Mouse (Mus musculus): ENCODE measurements around the gene Suco.

Gene Suco

DNA sequence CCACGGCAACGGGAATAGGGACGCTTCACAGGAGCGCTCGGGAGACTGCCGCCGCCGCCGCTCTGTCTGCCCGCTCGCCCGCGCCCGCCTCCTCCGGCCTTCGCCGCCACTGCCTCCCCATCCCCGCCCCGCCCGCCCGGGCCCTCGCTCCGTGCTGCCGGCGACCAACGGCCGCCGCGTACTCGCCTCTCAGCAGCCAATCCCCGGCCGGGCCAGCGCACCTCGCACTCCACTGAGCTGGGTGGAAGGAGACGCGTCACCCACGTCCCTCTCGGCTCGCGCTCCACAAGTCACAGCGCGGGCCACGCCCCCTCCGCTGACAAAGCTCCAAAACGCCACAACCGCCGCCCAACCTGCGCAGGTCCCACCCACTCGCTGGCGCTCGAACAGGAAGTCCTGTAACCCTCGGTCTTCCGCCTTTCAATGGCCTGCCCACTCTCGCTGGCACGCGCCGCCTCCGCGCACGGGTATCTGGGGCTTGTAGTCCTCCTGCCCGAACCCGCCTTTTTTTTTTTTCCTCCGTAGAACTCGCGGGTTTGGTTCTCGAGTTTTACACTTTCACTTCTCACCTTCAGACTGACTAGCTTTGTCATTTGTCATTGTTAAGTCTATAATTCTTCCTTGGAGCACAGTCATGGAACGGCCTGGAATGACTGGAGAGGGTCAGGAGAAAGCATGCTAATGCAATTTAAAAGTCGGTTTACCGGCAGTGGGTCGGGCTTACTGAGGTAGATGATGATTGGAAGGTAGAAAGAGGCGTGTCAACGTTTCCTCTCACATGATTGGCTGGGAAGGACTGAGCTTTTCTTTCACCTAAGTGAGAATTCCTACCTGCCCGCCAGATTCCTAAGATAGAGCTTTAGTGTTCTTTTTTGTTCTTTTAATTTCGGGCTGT lies at the start of gene Suco:
Gene Suco (minus strand): TSS at position 130 of the 895 bp plus-strand sequence.
- peak; percentile 100 for DNase-seq

DNA sequence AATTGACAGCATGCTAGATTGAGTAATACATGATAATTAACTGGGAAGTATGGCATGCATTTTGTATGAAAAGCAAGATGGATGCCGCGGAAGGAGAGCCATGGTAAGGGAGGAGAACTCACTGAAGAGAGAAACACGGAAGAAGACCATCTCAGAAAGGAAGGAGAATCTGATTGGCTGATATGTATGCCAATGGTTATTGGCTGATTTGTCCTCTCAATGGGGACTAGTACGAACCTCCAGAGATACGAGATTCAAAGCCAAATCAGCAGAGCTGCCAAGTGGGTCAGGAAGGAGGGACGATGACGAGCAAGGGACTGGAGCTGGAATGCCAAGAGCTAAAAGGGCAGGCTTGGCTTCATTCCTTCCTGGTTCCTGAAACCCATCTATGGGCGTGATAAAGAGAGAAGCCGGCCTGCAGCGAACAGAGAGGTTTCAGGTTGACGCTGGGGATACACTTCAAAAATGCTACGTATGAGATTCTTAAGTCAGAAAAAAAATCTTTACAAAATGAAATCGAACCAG lies 48.9 kb upstream of the Suco start:
- no peak for DNase-seq

DNA sequence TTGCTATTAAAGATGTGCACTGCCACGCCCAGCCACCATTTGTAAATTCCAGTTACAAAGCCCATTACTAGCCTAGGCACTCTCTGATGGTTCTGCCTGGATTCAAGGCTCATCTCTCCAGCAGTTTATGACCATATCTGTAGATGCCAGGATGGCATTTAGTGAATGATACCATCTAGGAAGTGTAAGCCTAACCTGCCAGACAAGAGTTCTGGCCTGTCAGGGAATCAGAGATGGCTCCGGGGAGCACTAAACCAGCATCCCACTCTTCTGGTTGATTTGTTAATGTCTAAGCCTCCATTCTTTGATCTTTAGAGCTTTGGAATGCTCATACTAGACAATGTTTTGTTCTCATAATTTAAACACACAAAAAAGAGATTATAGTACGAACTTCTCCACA lies 47.8 kb upstream of the Suco start:
- no peak for DNase-seq

DNA sequence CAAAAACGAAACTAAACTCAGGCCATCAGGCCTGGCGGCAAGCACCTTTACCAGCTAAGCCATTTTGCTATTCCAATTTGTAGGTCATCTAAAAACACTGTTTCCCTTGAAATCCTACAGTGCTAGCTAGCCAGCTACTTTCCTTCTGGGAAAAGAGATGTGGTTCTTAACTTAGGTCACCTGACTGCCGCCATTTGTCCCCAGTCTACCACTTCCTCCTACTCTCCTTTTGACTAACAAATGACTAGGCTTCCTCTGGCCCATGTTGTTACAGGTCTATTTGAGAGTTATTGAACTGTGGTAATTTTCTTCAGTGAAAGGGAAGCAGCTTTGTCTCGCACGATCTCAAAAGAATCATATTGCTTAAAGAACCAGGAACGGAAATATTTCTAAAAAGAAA lies 45.4 kb upstream of the Suco start:
- no peak for DNase-seq

DNA sequence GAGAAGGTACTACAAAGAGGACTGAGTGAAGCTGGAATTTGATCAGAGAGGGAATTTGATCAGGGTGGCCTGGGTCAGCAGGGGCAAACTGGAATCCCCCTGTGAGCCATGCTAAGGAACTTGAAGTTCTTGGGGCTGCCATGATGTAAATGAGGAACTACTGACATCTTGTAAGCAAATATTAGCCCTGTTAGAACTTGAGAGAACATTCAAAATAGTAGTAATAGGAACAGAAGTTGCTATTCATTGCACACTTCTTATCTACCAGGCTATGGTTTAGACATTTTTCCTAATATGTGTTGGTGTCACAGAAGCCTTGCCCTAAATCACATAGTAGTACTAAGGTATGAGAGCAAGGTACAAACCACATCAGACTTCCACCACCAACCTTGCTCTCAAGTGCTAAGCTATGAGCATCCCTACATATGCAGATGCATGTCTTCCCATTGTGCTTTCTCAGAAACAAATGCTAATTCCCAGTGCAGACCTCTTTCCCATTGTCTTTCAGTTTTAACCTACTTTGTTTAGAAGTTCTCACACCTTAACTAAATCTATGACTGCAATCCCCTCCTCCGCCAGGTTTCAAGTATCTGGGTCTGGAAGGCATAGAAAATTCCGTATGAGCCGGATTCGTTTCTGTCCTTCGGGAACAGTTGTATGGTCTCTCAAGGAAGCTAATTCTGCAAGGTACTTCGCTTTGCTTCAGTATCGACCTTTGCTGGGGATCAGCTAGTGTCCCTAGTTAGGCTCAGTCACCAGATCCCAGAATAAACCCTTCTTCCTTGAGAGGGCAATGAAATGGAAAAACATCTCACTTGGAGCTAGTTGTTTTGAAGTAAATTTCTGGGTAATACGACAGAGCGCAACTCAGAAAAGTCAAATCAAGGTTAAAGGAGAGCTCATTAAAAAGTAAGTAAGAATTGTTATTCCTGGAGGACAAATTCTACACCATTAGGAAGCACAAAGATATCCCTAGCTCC lies 44.3 kb upstream of the Suco start:
- no peak for DNase-seq

DNA sequence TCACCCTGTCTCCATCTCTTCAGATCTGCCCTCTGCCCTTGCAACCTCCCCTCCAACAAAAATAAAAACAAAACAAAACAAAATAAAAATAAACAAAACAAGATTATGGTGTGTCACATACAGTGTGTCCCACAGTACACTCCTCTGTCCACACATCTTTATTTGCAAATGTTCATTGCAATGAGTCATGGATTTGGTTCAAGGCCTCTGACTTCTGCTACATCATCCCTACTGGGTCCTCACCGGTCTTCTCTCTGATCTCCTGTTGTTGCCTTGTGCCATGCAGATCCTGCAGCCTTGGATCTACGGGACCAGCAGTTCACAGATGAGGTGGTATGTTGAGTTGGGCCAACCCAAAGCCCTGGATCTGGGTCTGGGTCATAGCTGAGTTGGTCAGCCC lies 43.1 kb upstream of the Suco start:
- DNase-seq = no peak

DNA sequence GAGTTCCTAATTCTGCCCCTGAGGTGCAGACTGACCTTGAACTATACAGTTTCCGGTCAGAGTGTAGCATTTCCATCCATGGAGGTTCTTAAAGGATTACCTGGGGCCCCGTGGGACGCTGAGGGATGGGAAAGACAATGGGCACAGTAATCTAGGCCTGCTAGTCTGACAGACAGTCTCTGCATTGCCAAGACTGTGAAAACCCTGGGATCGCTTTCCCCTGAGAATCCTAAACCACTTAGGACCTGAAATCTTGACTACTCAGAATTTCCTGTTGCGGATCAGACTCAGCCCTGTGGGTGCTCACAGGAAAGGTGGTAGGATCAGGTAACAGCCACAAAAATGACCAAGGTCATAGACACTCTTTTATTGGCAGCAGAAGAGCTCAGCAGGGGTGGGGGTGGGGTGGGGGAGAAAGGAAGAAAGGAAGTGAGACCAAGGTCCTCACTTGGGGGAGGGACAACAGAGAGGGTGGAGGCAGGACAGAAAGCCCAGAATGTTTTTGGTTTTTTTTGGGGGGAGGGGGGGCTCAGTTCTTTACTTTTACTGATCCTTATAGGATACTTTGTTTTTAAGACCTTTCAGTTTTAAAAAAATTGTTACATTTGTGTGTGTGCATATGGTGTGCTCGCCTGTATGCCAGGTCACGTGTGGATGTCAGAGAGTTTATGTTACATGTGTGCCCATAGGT lies 42.3 kb upstream of the Suco start:
- DNase-seq = no peak

DNA sequence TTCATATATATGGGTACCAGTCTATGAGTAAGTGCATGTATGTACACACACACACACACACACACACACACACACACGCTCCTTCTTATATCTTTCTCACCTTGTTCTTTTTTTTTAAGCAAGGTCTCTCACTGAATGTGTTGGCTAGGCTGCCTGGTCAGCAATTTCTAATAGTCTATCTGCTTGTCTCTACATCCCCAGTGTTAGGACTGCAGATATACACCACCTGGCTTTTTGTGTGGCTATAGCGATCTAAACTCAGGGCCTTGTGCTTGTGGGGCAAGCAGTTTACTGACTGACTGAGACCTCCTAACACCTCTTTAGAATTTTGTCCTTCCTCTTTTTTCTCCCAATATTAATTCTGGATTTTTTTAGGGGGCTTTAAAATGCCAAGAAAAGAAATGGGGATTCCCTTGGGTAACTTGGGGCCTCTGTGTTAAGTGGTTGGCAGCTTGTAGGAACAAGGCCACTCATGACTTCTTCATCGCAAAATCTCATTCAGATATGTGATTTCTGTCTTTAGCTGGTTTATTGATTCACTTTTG lies 41.5 kb upstream of the Suco start:
- DNase-seq = no peak

DNA sequence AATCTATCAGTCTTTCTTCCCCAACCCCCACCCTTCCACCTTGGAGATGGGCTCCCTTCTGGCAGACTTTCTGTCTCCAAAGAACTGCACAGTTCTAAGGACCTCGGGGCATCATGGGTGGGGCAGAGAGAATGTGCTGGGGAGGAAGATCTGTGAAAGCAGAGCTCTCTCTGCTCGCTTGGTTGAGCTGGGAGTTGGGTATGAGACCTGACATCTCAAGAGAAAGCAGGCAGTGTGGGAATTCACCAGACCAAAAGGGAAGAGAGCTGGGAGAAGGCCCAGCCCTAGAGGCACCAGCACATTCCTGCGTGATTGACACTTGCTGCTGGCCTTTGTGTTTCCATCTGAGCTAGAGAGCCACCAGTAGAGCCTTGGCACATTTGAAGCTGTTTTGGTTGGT lies 39.6 kb upstream of the Suco start:
- no peak for DNase-seq

DNA sequence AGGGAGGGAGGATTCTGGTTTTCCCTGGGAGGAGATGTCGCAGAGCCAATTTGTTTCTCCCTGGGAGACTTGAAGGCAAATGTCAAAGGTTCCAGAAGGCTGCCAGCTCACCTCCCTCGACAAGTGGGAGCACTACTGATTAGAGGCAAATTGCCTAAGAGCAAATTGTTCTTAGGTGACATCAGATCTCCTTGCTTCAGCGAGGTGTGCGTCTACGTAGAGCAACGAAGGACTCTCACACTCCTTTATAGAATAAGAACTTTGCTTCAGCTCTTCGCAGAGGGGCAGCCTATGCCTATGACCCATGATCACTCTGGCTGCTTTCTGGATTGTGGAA lies 37.1 kb upstream of the Suco start:
- peak in 1 of 2 experiments; percentile 2 for DNase-seq

DNA sequence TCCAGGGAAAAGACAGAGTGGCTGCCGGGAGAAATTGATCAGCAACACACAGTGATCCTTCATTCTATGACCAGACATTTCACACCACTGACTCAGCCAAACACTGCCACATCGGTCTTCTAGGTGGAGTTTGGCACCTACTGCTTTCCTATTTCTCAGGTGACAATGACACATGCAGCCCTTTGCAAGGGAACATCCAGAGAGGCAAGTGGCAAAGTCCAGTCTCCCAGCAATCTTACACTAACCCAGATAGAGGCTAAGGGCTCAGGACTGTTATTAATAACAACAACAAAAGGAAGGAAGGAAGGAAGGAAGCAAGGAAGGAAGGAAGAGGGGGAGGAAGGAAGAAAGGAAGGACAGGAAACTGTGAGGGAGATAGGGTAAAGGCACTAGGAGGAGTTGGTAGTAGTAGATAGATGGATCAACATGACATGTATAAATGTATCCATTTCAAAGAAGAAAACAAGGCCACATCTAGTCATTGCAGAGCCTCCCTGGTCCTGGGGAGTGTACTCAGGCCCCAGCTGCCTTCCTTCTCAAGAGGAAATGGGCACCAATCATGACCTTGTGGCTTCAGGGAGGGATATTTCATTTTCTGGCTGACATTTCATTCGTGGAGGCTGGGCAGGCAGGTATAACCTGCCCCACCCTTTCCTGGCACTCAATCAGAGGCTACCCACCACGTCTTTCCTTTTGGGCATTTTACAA lies 36.6 kb upstream of the Suco start:
- DNase-seq = peak in 1 of 2 experiments; percentile 6

DNA sequence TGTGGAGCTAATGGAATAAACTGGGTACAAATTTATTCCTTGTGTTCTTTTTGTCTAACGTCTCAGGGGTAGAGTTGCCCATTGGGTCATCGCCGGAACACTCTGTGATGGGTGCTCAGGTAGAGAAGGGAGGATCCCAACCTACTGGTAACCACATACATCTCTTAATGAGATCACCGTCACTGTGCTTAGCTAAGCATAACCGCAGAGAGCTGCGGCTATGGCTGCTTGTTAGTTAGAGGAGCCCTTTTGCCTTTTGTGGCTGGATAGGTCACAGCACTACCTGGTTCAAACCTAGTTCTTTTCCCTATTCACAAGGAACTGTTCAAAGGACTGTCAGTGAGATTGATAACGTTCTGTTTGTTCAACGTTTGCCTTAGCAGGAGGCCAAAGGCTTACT lies 32.6 kb upstream of the Suco start:
- no peak for DNase-seq

DNA sequence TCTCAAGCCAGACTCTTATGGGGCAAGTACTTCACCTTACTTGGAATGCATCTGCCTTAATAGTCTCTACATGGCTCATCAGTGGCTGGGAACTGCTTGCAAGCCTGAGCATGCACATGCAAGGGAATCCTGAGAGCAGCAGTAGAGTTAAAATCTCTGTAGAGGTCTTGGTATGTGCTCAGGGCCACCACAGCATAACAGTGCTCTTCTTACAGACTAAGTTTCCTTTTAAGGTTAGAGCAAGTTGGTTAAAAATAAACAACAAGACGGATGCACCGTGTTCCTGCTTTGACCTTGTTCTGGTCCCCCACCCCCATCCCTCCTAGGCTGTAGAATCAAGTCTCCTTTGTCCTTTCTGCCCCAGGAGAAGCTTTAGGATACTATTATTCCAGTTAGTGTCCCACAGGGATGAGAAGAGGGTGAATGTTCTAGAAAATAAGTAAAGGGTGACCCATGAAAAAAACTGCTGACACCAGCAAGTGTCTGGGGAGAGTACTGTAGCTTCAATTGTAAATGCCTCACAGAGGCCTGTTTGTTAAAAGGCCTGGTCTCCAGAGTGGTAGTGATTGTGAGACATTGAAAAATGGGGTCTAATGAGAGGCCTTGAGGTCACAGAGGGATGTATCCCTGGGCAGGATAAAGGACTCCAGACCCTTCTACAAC lies 31.4 kb upstream of the Suco start:
- peak; percentile 16 to 58 for DNase-seq

DNA sequence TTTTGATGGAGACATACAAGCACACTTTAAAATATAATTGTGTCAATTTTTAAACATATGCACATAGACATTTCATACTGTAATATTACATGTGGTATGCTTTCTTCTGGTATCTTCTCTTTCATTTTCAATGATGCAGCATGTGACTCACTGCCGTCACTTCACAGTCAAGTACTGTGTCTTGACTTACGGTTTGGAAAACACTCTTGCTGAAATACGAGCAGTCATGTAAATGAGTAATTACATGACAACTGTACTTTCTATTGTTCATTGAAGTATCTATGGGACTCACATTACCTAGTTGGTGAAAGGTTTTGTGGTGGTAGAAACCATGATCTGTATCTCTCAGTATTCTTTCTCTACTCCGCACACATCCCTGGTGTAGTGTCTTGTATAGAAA lies 30.6 kb upstream of the Suco start:
- no peak for DNase-seq

DNA sequence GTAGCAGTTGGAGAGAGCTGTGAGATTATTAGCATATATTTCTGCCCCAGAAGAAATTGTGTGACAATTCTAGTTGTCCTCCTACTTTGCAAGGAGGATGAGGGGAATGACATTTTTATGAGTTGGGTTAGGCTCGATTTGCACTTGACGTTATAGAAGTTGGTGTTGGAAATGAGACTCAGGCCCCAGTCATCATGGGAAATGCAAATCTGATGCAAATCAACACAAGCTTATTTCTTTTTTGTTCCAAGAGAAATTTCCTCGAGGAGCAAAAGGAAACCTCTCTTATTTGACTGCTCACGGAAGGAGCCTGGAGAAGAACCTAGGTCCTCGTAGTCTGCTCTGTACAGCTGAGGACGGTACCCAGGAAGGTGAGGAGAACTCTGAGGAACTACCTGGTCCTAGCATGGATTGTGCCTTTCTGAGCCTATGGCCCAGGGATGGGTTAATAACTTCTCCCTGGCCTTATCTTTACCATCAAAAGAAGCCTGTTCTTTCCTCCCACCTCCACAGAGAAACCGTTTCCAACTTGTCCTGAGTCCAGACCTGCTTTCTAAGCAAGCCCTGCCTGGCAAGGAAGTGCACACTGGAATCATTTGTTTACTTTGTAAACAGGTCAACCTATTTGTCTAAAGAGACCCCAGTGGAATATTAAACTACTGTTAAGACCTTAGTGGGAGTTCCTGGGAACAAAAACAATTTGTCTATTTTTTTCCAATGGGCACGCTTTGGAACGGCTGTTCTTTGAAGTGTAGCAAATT lies 26.4 kb upstream of the Suco start:
- no peak for DNase-seq

DNA sequence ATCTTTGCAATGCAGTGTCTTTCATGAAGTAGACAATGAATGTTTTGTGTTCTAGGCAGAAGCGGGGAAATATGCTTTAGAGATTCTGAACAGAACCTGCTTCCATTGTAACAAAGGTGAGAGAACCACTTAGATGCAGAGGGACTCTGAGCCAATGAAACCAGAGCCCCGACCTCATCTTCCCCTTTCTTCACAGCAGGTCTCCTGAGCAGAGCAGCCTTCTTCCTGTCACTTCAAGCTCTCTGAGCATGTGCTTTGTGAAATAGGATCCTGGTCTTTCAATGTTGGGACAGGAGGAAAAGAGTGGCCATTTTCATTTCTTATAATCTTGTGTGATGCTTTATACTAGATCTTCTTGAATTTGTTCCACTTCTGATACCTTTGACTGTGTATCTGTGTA lies 23.6 kb upstream of the Suco start:
- DNase-seq = no peak

DNA sequence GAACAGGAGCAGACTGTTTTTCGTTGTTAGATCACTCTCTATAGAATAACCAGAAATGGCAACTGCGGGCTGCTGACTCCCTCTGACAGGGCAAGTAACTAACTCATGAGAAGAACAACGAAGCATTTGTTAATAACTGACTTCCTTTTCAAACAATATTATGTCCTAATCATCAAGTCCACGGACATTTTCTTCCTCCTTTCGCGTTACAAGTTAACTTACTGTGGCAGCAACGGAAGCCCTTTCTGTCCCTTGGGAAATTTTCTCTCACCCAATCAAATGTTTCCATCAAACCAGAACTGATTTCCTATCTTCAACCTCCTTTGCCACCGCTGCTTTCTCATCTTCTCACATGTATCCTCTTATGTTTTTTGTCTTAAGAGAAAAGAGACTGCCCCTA lies 20.8 kb upstream of the Suco start:
- DNase-seq = no peak

DNA sequence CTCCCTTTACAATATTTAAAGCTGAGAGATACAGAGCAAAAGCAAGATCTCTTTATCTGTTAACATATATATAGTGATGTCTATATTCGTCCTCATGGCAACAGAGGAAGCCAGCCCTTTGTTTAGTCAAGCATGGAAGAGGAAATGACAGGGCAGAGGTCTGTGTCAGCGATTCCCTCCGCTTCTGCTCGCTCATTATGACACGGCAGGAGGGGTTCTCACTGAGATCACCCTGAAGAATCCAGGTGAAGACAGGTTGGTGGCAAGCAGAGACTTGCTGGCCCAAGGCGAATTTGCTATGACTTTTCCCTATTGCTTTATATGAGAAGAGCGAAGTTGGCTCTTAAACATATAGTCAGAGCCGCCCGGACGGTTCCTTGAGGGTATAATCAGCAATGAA lies 19.6 kb upstream of the Suco start:
- DNase-seq = no peak

DNA sequence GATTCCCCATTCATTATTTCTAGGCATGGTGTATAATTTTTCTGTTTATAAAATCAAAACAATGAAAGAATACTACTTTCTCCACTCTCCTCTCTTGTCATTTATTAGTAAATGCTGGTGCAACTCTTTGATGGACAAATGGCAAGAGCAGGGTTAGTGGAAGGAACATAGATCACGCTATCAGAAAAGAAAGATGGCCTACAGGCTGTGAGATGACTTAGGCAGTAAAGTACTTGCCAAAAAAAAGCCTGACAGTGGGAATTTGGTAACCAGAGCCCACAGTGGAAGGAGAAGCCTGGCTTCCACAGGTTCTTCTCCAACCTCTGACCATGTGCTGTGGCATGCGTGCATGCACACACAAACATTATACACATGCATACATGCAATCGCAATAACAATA lies 18.5 kb upstream of the Suco start:
- DNase-seq = no peak

DNA sequence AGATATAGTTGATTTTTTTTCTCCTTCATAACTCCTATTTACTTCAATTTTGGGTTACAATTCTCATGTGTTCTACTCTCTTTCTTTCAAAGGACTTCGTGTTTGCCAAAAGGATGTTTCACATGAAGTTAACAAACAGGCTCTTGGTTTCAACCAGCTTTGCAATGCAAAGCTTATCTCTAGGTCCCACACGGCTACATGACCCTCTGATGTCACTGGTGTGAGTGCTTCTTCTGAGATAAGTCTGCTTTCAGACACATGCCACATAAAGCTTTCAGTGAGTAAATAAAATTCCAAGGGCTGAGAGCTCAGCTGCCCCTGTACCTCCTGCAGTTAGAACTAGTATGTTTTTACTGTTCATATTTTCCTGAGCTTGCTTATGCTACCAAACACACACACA lies 18.1 kb upstream of the Suco start:
- DNase-seq = no peak

DNA sequence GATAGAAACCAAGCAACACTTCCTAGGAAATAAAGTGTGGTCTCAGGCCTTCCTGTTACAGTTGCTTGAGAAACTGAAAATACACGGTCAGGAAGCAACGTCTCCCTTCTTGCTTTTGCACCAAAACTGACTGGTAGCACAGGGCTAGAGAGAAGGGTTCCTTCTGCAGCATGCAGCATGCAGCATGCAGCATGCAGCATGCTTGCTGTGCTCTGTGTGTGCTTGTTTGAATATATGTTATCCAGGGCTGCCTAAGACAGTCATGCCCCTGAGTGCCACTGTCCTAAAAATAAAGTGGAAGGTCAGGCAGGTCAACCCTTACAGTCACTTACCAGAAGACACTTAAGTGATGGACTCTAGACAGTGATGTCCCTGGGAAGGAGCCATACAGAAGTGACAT lies 17.6 kb upstream of the Suco start:
- no peak for DNase-seq

Measured in kidney, postnatal 36 days (tissue).